Mouse (Mus musculus) heart, embryonic 15.5 days (tissue): ENCODE data around the gene Tbc1d10c. TPM values are rescaled to one million over a fixed set of nuclear protein-coding genes. Genes with fewer than 3 reads are reported as not detected.
A peak's percentile ranks its signal among the peaks of the same experiment; 100 is the strongest.

ENCODE experiments used
- ATAC-seq: fragments of 200-750 bp; cut with Nextera tagmentation; replicated peaks from 2 replicates; pipeline ENCODE4 v1.8.0; 2017; ENCODE audit warnings: low read depth, moderate TSS enrichment; ENCODE audit not compliant: insufficient number of reproducible peaks, insufficient read depth, low FRiP score
- H3K27ac ChIP-seq: fragments of 300-500 bp; sonication (generic); 2 replicates; pipeline ENCODE4 v1.5.1; 2015; ENCODE audit warnings: mild to moderate bottlenecking, inconsistent platforms
- H3K27me3 ChIP-seq: fragments of 300-500 bp; sonication (generic); 2 replicates; pipeline ENCODE4 v1.6.1; 2015; ENCODE audit warnings: inconsistent platforms
- H3K36me3 ChIP-seq: fragments of 300-500 bp; sonication (generic); 2 replicates; pipeline ENCODE4 v1.6.1; 2015; ENCODE audit warnings: mild to moderate bottlenecking, inconsistent platforms
- H3K4me1 ChIP-seq: fragments of 300-500 bp; sonication (generic); replicated peaks from 2 replicates; pipeline ENCODE4 v1.6.1; 2015; ENCODE audit warnings: inconsistent platforms
- H3K4me2 ChIP-seq: fragments of 300-500 bp; sonication (generic); 2 replicates; pipeline ENCODE4 v1.6.1; 2015; ENCODE audit warnings: inconsistent platforms, mild to moderate bottlenecking, moderate library complexity
- H3K4me3 ChIP-seq: fragments of 300-500 bp; sonication (generic); 2 replicates; pipeline ENCODE4 v1.5.1; 2015; ENCODE audit warnings: mild to moderate bottlenecking, inconsistent platforms
- H3K9ac ChIP-seq: fragments of 300-500 bp; sonication (generic); 2 replicates; pipeline ENCODE4 v1.6.1; 2015; ENCODE audit warnings: mild to moderate bottlenecking, inconsistent platforms
- H3K9me3 ChIP-seq: fragments of 300-500 bp; sonication (generic); replicated peaks from 2 replicates; pipeline ENCODE4 v1.6.1; 2016; ENCODE audit warnings: inconsistent platforms
- WGBS: fragments of 180-500 bp; shearing (Covaris S2); methylation state at CpG from one replicate; pipeline ENCODE4 v1.1.7; 2015; ENCODE audit warnings: mixed read lengths; 5-methylcytosine and 5-hydroxymethylcytosine counted together
- polyA plus RNA-seq: library from polyadenylated mRNA; unstranded; fragments of >200 nt; fragmentation: Nextera tagmentation; extraction: Ambion mirVana; gene quantifications from 2 replicates; pipeline ENCODE4 v1.2.1, GENCODE M21; 2015

Gene Tbc1d10c
- polyA plus RNA-seq, 1 experiment from 2014 or later = 3.0 TPM

GRCm38 (mm10) chr19:4215451-4215840 is 24.4 kb upstream of the Tbc1d10c start:
- Histone ChIP-seq H3K9ac (peak overlapping the region; percentile 77), H3K4me1 (peaks cover 53% of the 10 kb centered on the region), H3K4me2 (peak overlapping the region; percentile 98), H3K27ac (peak overlapping the region; percentile 74), H3K36me3 (no peaks in the 10 kb centered on the region), H3K27me3 (peaks cover 67% of the 10 kb centered on the region), H3K4me3 (peak overlapping the region; percentile 69), H3K9me3 (no peaks in the 10 kb centered on the region)
- WGBS = 3% methylated on average over 19 of the region's 21 CpGs
- ATAC-seq = no peak

GRCm38 (mm10) chr19:4214771-4215450 is 23.8 kb upstream of the Tbc1d10c start:
- peaks cover 48% of the 10 kb centered on the region for H3K4me1 ChIP-seq
- peaks cover 64% of the 10 kb centered on the region for H3K27me3 ChIP-seq

DNA sequence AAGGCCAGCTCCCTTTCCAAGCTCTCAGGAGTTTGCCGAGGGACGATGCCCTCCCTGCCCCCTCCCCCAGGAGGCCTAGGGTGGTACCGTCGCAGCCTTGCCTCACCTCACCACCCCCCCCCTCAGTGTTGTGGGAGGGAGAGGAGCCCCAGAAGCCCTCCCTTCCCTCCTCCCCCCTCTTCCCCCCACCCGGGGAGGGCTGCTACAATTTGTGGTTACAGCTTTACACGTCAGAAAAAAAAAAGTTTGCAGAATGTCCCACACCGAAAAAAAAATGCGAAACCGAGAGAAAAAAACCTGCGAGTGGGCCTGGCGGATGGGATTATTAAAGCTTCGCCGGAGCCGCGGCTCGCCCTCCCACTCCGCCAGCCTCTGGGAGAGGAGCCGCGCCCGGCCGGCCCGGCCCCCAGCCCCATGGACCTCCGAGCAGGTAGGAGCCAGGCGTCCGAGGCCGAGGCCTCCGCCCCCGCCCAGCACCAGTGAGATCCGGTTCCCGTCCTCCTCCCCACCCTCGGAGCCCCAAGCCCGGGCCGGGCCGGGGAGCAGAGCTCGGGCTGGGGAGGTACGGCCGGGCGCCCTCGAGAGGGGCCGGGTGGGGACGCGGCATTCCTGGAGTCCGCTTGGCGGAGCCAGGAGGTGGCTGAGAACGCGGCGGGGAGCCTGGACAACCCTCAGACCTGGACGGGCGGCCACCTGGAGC is 23.1 kb upstream of the Tbc1d10c start, which contains the start of the genes Clcf1 and AC109138.7:
Gene Clcf1 (plus strand): TSS at position 168 of the 700 bp plus-strand sequence.
Gene AC109138.7 (plus strand): TSS at position 287 of the 700 bp plus-strand sequence.
- Histone ChIP-seq H3K27me3 (peaks cover 66% of the 10 kb centered on the region), H3K4me2 (peak within 1 kb of the TSS; percentile 98), H3K4me1 (peaks cover 44% of the 10 kb centered on the region), H3K9me3 (no peaks in the 10 kb centered on the region), H3K4me3 (peak within 1 kb of the TSS; percentile 69), H3K36me3 (no peaks in the 10 kb centered on the region), H3K27ac (peak within 1 kb of the TSS; percentile 74), H3K9ac (peak within 1 kb of the TSS; percentile 77)
- WGBS = under 1% methylated on average over 48 of the region's 49 CpGs
- peak; percentile 43 for ATAC-seq

More at GRCm38 (mm10) chr19:4214771-4215450, 23.8 kb upstream of the Tbc1d10c start:
- Histone ChIP-seq H3K9me3 (no peaks in the 10 kb centered on the region), H3K9ac (peak overlapping the region; percentile 77), H3K27ac (peak overlapping the region; percentile 74), H3K4me3 (peak overlapping the region; percentile 69), H3K4me2 (peak overlapping the region; percentile 98), H3K36me3 (no peaks in the 10 kb centered on the region)
- peak; percentile 47 for ATAC-seq
- WGBS = under 1% methylated on average over 64 of the region's 81 CpGs

- H3K4me1 ChIP-seq = peaks cover 44% of the 10 kb centered on the region
- peaks cover 71% of the 10 kb centered on the region for H3K27me3 ChIP-seq
- H3K9ac ChIP-seq = 0 out of 2 replicates have a peak overlapping the region, but pooled peaks have one; percentile 77
- no peak for ATAC-seq
- peak overlapping the region; percentile 98 for H3K4me2 ChIP-seq
- peak overlapping the region; percentile 74; the same call in 1 of the 2 replicates for H3K27ac ChIP-seq
- no peaks in the 10 kb centered on the region for H3K9me3 ChIP-seq
- 14% methylated on average over 9 of the region's 9 CpGs for WGBS
- no peaks in the 10 kb centered on the region for H3K36me3 ChIP-seq
- H3K4me3 ChIP-seq = peak overlapping the region; percentile 69
These were observed 22.5 kb upstream of the Tbc1d10c start for GRCm38 (mm10) chr19:4213524-4213974.

GRCm38 (mm10) chr19:4211891-4212588 is 21.0 kb upstream of the Tbc1d10c start:
- Histone ChIP-seq H3K4me1 (peaks cover 40% of the 10 kb centered on the region), H3K4me3 (no peak overlapping the region), H3K36me3 (no peaks in the 10 kb centered on the region), H3K27me3 (peaks cover 67% of the 10 kb centered on the region), H3K9me3 (no peaks in the 10 kb centered on the region), H3K4me2 (no peak overlapping the region), H3K27ac (no peak overlapping the region), H3K9ac (no peak overlapping the region)
- 32% methylated on average over 4 of the region's 4 CpGs for WGBS
- no peak for ATAC-seq

DNA sequence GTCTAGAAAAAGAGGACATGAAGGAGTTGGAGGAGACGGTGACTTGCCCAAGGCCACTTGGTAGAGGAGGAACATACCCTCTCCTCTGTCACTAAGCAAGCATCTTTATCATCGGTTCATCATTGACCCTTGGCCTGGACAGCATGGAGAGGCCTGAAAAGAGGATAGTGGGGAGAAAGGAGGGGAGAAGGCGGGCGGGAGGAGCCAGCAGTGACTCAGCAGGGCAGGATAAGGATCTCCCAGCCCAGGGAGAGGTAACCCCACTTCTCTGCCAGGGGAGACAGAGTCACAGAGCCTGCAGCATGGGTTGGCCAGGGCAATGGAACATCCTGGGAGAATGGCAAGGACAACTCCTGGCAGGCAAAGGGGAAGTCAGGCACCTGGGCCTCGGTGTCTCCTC is 17.5 kb upstream of the Tbc1d10c start:
- no peak overlapping the region for H3K4me3 ChIP-seq
- no peaks in the 10 kb centered on the region for H3K36me3 ChIP-seq
- H3K9ac ChIP-seq = no peak overlapping the region
- peaks cover 8% of the 10 kb centered on the region for H3K4me1 ChIP-seq
- WGBS = 83% methylated on average over 5 of the region's 5 CpGs
- H3K27ac ChIP-seq = no peak overlapping the region
- no peak overlapping the region for H3K4me2 ChIP-seq
- ATAC-seq = no peak
- H3K27me3 ChIP-seq = peaks cover 50% of the 10 kb centered on the region
- H3K9me3 ChIP-seq = no peaks in the 10 kb centered on the region

GRCm38 (mm10) chr19:4206971-4207370 is 15.9 kb upstream of the Tbc1d10c start:
- no peak overlapping the region for H3K4me2 ChIP-seq
- H3K36me3 ChIP-seq = no peaks in the 10 kb centered on the region
- H3K27ac ChIP-seq = no peak overlapping the region
- H3K9ac ChIP-seq = no peak overlapping the region
- no peaks in the 10 kb centered on the region for H3K9me3 ChIP-seq
- 4% methylated on average over 2 of the region's 2 CpGs for WGBS
- 0 out of 2 replicates have a peak, but pooled peaks have one; percentile 58 for ATAC-seq
- no peak overlapping the region for H3K4me3 ChIP-seq
- peaks cover 8% of the 10 kb centered on the region for H3K4me1 ChIP-seq
- peaks cover 36% of the 10 kb centered on the region for H3K27me3 ChIP-seq

DNA sequence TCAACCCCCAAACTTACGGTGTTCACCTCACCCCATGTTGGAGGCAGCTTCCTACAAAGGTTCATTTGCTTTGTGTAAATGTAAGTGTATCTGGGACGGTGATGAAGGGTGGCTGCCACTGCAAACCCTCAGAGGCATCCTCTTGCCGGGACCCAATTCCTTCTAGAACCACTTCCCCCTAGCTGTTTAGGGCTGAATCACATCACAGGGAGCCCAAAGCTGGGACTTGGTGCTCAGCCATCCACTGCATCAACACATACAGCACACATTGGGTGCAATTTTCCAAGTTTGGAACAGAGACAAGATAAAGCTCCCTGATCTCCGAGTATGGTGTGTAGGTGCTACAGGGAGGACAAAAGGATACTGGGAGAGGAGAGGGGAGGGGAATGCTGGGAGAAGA is 13.8 kb upstream of the Tbc1d10c start:
- peaks cover 22% of the 10 kb centered on the region for H3K4me1 ChIP-seq
- 55% methylated on average over 4 of the region's 4 CpGs for WGBS
- H3K9me3 ChIP-seq = no peaks in the 10 kb centered on the region
- no peak overlapping the region for H3K9ac ChIP-seq
- ATAC-seq = no peak
- H3K4me3 ChIP-seq = no peak overlapping the region
- H3K27me3 ChIP-seq = peaks cover 23% of the 10 kb centered on the region
- H3K36me3 ChIP-seq = no peaks in the 10 kb centered on the region
- no peak overlapping the region for H3K27ac ChIP-seq
- H3K4me2 ChIP-seq = no peak overlapping the region

DNA sequence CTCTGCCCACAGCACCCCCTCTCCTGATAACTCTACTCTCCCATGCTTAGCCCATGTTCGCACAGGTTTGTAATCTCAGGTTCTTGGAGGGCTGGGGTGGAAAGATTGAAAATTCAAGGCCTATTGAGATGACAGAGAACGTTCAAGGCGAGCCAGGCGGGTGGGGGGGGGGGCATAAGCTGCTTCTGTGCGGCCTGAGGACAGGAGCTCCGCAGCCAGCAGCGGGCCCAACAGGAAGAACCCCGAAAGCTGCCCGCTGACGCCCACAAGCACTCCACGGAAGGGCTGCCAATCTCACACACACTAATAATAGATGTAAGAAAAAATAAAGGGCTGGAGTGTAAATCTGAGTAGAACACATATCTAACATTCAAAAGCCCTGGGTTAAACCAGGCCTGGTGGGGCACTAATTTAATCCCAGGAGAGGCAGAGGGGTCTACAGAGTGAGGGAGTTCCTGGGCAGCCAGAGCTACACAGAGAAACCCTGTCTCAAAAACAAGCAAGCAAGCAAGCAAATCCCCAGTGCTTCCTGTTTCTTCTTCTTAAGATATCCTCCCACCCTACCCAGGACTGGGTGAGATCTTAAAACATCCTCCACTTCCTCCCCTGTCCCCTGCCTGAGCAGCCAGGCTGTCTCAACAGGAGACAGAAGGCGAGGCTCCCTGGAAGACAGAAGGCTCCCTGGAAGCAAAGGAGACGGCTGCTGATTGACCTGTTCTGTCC is 12.7 kb upstream of the Tbc1d10c start:
- no peaks in the 10 kb centered on the region for H3K9me3 ChIP-seq
- no peak overlapping the region for H3K9ac ChIP-seq
- H3K4me1 ChIP-seq = peaks cover 22% of the 10 kb centered on the region
- H3K4me3 ChIP-seq = no peak overlapping the region
- H3K4me2 ChIP-seq = no peak overlapping the region
- H3K27me3 ChIP-seq = peaks cover 19% of the 10 kb centered on the region
- WGBS = 59% methylated on average over 13 of the region's 13 CpGs
- H3K36me3 ChIP-seq = peaks cover 2% of the 10 kb centered on the region; the same call in 1 of the 2 replicates
- H3K27ac ChIP-seq = peak overlapping the region; percentile 62
- ATAC-seq = no peak

DNA sequence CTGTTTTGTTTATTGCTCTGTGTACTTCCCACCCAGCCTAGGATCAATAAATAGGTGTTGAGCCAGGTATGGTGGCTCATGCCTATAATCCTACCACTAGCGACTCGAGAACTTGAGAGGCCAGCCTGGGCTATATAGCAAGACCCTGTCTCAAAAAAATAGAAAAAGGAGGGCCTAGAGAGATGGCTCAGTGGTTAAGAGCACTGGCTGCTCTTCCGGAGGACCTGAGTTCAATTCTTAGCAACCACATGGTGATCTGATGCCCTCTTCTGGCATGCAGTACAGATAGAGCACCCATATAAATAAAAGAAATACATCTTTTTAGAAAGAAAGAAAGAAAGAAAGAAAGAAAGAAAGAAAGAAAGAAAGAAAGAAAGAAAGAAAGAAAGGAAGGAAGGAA is 12.1 kb upstream of the Tbc1d10c start:
- ATAC-seq = no peak
- Histone ChIP-seq H3K27me3 (peaks cover 15% of the 10 kb centered on the region), H3K4me2 (no peak overlapping the region), H3K27ac (0 out of 2 replicates have a peak overlapping the region, but pooled peaks have one; percentile 62), H3K4me3 (no peak overlapping the region), H3K4me1 (peaks cover 22% of the 10 kb centered on the region), H3K9ac (no peak overlapping the region), H3K9me3 (no peaks in the 10 kb centered on the region), H3K36me3 (peaks cover 2% of the 10 kb centered on the region; the same call in 1 of the 2 replicates)
- WGBS = 64% methylated on average over 3 of the region's 3 CpGs
